Mouse (Mus musculus) thymus, adult 2 months (tissue): ENCODE results near the gene Slc35f1. TPM values are rescaled to one million over a fixed set of nuclear protein-coding genes. Genes with fewer than 3 reads are reported as not detected.

Experiments
- DNase-seq: peaks from one replicate; pipeline ENCODE4 v3.0.0; 2021
- H3K27ac ChIP-seq: fragments of 200-500 bp; 2 replicates; pipeline ENCODE4 v1.5.1; 2012; ENCODE audit warnings: low read length, control low read depth; ENCODE audit not compliant: control insufficient read depth, insufficient read depth
- H3K27me3 ChIP-seq: fragments of 200-500 bp; 2 replicates; pipeline ENCODE4 v1.6.1; 2012; ENCODE audit warnings: mild to moderate bottlenecking, low read length, moderate library complexity, mixed read lengths; ENCODE audit not compliant: control insufficient read depth, insufficient read depth
- H3K36me3 ChIP-seq: fragments of 200-500 bp; 2 replicates; pipeline ENCODE4 v1.6.1; 2012; ENCODE audit warnings: mild to moderate bottlenecking, low read length, moderate library complexity; ENCODE audit not compliant: control insufficient read depth, insufficient read depth
- H3K4me1 ChIP-seq: fragments of 200-500 bp; replicated peaks from 2 replicates; pipeline ENCODE4 v1.6.1; 2012; ENCODE audit warnings: low read length; ENCODE audit not compliant: control insufficient read depth, insufficient read depth
- H3K4me3 ChIP-seq: fragments of 200-500 bp; 2 replicates; pipeline ENCODE4 v1.5.1; 2012; ENCODE audit warnings: mild to moderate bottlenecking, low read length, control low read depth, moderate library complexity; ENCODE audit not compliant: control insufficient read depth, insufficient read depth
- CTCF ChIP-seq: fragments of 200-500 bp; IDR thresholded peaks from 2 replicates; pipeline ENCODE4 v1.5.1; 2012; ENCODE audit warnings: mild to moderate bottlenecking, control low read depth, low read length, moderate library complexity, borderline replicate concordance; ENCODE audit not compliant: control insufficient read depth, poor library complexity, insufficient read depth; ENCODE audit errors: extremely low read depth
- POLR2A ChIP-seq: fragments of 200-500 bp; IDR thresholded peaks from 2 replicates; pipeline ENCODE4 v1.6.1; 2012; ENCODE audit warnings: mild to moderate bottlenecking, low read length, control low read depth, moderate library complexity; ENCODE audit not compliant: control insufficient read depth, poor library complexity, insufficient read depth; ENCODE audit errors: extremely low read depth
- WGBS: fragments of 180-500 bp; shearing (Covaris S2); methylation state at CpG from one replicate; pipeline ENCODE4 v1.1.7; 2018; 5-methylcytosine and 5-hydroxymethylcytosine counted together
- polyA plus RNA-seq: library from polyadenylated mRNA; depleted of rRNA; stranded (reverse); fragments of >200 nt; gene quantifications from 2 replicates; pipeline ENCODE4 v1.2.3, GENCODE M21; 2012

The Slc35f1 gene
- polyA plus RNA-seq, 1 experiment = 0.22 TPM

DNA sequence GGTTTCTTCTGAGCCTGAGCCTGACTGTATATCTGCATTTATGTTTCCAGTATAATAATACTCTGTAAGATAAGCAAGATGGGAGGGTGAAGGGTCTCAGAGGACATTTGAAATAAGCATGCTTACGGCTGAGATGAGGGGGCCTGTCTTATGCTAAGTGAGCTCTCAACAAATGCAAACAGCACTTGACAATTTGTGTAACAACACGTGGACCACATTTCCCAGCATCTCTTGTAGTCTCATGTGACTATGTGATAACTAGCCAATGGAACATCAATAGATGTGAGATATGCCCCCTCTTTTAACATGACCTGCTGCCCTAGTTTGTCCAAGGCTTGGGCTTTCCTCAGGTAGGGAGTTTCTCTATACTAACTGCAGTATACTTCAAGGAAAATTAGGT lies 460.0 kb downstream of the Slc35f1 start:
- TF ChIP-seq CTCF (no peak), POLR2A (no peak)
- DNase-seq = no peak
- Histone ChIP-seq H3K4me1 (no peaks in the 10 kb centered on the region), H3K4me3 (no peak overlapping the region), H3K36me3 (no peaks in the 10 kb centered on the region), H3K27me3 (no peaks in the 10 kb centered on the region), H3K27ac (no peak overlapping the region)
- 100% methylated on average over 2 of the region's 2 CpGs for WGBS

DNA sequence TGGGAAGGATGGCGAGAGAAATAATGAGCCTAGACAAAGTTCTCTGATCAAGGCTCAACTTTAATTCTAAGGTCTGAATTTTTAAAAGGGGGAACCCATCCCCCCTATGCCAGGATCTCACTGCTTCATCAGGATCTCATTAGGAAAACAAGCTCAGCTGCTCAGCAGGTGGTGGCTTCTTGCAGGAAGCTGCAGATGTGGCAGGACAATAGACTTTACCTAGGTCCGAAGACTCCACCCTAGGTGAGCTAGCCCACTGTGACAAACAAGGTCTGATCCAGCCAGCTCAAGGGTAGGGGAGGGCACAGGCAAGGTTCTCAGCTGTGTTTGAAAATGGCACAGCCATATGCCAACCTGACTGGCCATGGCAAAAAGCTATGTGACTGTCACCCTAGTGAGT lies 460.6 kb downstream of the Slc35f1 start:
- Histone ChIP-seq H3K4me3 (no peak overlapping the region), H3K36me3 (no peaks in the 10 kb centered on the region), H3K27me3 (no peaks in the 10 kb centered on the region), H3K4me1 (no peaks in the 10 kb centered on the region), H3K27ac (no peak overlapping the region)
- TF ChIP-seq CTCF (no peak), POLR2A (no peak)
- no peak for DNase-seq
- WGBS = 96% methylated on average over 2 of the region's 2 CpGs

- TF ChIP-seq CTCF = no peak
- no peak for TF ChIP-seq POLR2A
- Histone ChIP-seq H3K36me3 (no peaks in the 10 kb centered on the region), H3K4me3 (no peak overlapping the region), H3K27me3 (no peaks in the 10 kb centered on the region), H3K4me1 (no peaks in the 10 kb centered on the region), H3K27ac (no peak overlapping the region)
- 94% methylated on average over 7 of the region's 7 CpGs for WGBS
- DNase-seq = no peak
Observed at GRCm38 (mm10) chr10:53156374-53156773, 466.0 kb downstream of the Slc35f1 start.

GRCm38 (mm10) chr10:53157740-53158139 lies 467.4 kb downstream of the Slc35f1 start:
- Histone ChIP-seq H3K4me1 (no peaks in the 10 kb centered on the region), H3K27me3 (no peaks in the 10 kb centered on the region), H3K4me3 (no peak overlapping the region), H3K36me3 (no peaks in the 10 kb centered on the region), H3K27ac (no peak overlapping the region)
- TF ChIP-seq CTCF (no peak), POLR2A (no peak)
- DNase-seq = no peak
- WGBS = 94% methylated on average over 2 of the region's 2 CpGs
